ENCODE assay signal across 17 mouse cellular contexts in genomic region chr7:80451550-80452232, GRCm38 (mm10). TPM values are rescaled to one million over a fixed set of nuclear protein-coding genes. Genes with fewer than 3 reads are reported as not detected.
A peak's percentile ranks its signal among the peaks of the same experiment; 100 is the strongest.
DNase-seq lines count a peak whose midpoint lies in the region; ATAC-seq lines count a peak whose summit lies in the region.
"Had no signal": no experiment of that assay in that cellular context is flagged by ENCODE, and none has a peak within 500 bp of the region (broad histone marks: within the 10 kb centered on the region; RNA-seq: fewer than 3 reads in every experiment).

No protein-coding gene starts in this region.

- peak overlapping the region; percentile 33 to 69 for H3K27ac ChIP-seq in heart, embryonic 14.5 days (replicated peaks in 1 of 2; ENCODE audit: control insufficient read depth in 1 of 2, insufficient read depth in 1 of 2, low read depth in 2 of 2, low read length in 2 of 2)
- H3K27ac ChIP-seq in embryonic facial prominence, embryonic 10.5 days (replicated peaks), result 0 out of 2 replicates have a peak overlapping the region, but pooled peaks have one; percentile 30
- peak overlapping the region; percentile 10; the same call in 1 of the 2 replicates for H3K27ac ChIP-seq in intestine, embryonic 16.5 days (ENCODE audit: low read length)
- no peak overlapping the region for H3K27ac ChIP-seq in stomach, embryonic 14.5 days (ENCODE audit: low read length)
- H3K27ac ChIP-seq: embryonic facial prominence, embryonic 12.5 days; hindbrain, embryonic 14.5 days; layer of hippocampus, adult 2 months; limb, embryonic 15.5 days had no signal

- H3K4me2 ChIP-seq in heart, embryonic 14.5 days (ENCODE audit: low read length), result no peak overlapping the region
- no peak overlapping the region for H3K4me2 ChIP-seq in intestine, embryonic 16.5 days (ENCODE audit: low read depth, low read length)
- H3K4me2 ChIP-seq in stomach, embryonic 14.5 days (replicated peaks; ENCODE audit: low read depth, low read length), result no peak overlapping the region
- H3K4me2 ChIP-seq: embryonic facial prominence, embryonic 12.5 days; hindbrain, embryonic 14.5 days; limb, embryonic 15.5 days; midbrain, embryonic 11.5 days had no signal

- no peak for DNase-seq in heart, postnatal 36 days
- no peak for DNase-seq in embryonic facial prominence, embryonic 10.5 days (ENCODE audit: low spot score)
- DNase-seq in left cerebral cortex, adult 11 months (ENCODE audit: low spot score), result no peak
- no peak for DNase-seq in left cerebral cortex, postnatal 25 days (ENCODE audit: low spot score in 2 of 2)
- DNase-seq: cerebellum, postnatal 25 days; gastrocnemius, postnatal 36 days; lung, postnatal 36 days; right cerebral cortex, postnatal 4 days; thymus, postnatal 14 days had no signal

- no peaks in the 10 kb centered on the region for H3K27me3 ChIP-seq in heart, embryonic 14.5 days (ENCODE audit: control insufficient read depth, insufficient read depth, low read length)
- H3K27me3 ChIP-seq in embryonic facial prominence, embryonic 10.5 days (replicated peaks; ENCODE audit: low read depth, poor library complexity, severe bottlenecking), result no peaks in the 10 kb centered on the region
- H3K27me3 ChIP-seq in intestine, embryonic 16.5 days (replicated peaks; ENCODE audit: control insufficient read depth, insufficient read depth, low read length), result no peaks in the 10 kb centered on the region
- H3K27me3 ChIP-seq in stomach, embryonic 14.5 days (ENCODE audit: control insufficient read depth, insufficient read depth, low read length), result no peaks in the 10 kb centered on the region
- H3K27me3 ChIP-seq: embryonic facial prominence, embryonic 12.5 days; limb, embryonic 15.5 days had no signal

- H3K4me1 ChIP-seq in heart, embryonic 14.5 days (ENCODE audit: control insufficient read depth in 2 of 2, insufficient read depth in 2 of 2, low read length in 2 of 2), result peaks cover 27 to 36% of the 10 kb centered on the region in 2 experiments
- no peaks in the 10 kb centered on the region; the same call in 1 of the 2 replicates for H3K4me1 ChIP-seq in embryonic facial prominence, embryonic 10.5 days
- H3K4me1 ChIP-seq in intestine, embryonic 16.5 days (ENCODE audit: control insufficient read depth, insufficient read depth, low read length), result 0 out of 2 replicates have a peak, but pooled peaks cover 2% of the 10 kb centered on the region
- no peaks in the 10 kb centered on the region for H3K4me1 ChIP-seq in stomach, embryonic 14.5 days (ENCODE audit: control insufficient read depth, insufficient read depth, low read length)
- H3K4me1 ChIP-seq: embryonic facial prominence, embryonic 12.5 days had no signal

- H3K4me3 ChIP-seq in heart, embryonic 14.5 days (ENCODE audit: control insufficient read depth in 1 of 2, insufficient read depth in 1 of 2, low read depth in 1 of 2, low read length in 2 of 2), result no peak overlapping the region
- no peak overlapping the region for H3K4me3 ChIP-seq in embryonic facial prominence, embryonic 10.5 days
- H3K4me3 ChIP-seq in intestine, embryonic 16.5 days (ENCODE audit: low read length), result no peak overlapping the region
- no peak overlapping the region for H3K4me3 ChIP-seq in stomach, embryonic 14.5 days (ENCODE audit: low read depth, low read length)
- H3K4me3 ChIP-seq: embryonic facial prominence, embryonic 12.5 days; layer of hippocampus, adult 2 months; limb, embryonic 15.5 days had no signal

- H3K9ac ChIP-seq in heart, embryonic 14.5 days (ENCODE audit: low read length), result peak overlapping the region; percentile 28; the same call in 1 of the 2 replicates
- no peak overlapping the region for H3K9ac ChIP-seq in intestine, embryonic 16.5 days (ENCODE audit: low read depth, low read length)
- no peak overlapping the region for H3K9ac ChIP-seq in stomach, embryonic 14.5 days (replicated peaks; ENCODE audit: low read depth, low read length)
- H3K9ac ChIP-seq: embryonic facial prominence, embryonic 12.5 days; hindbrain, embryonic 14.5 days; limb, embryonic 15.5 days had no signal

- ATAC-seq in heart, embryonic 14.5 days (ENCODE audit: insufficient number of reproducible peaks, insufficient read depth, low FRiP score, low read depth), result peak; percentile 36
- ATAC-seq in intestine, embryonic 16.5 days, result peak; percentile 89
- ATAC-seq in stomach, embryonic 14.5 days (ENCODE audit: insufficient number of reproducible peaks, insufficient read depth, low FRiP score, low read depth), result peak; percentile 35; the same call in 1 of the 2 replicates

- H3K9me3 ChIP-seq in heart, embryonic 14.5 days (ENCODE audit: control insufficient read depth, low read length), result no peaks in the 10 kb centered on the region
- no peaks in the 10 kb centered on the region for H3K9me3 ChIP-seq in embryonic facial prominence, embryonic 10.5 days
- no peaks in the 10 kb centered on the region for H3K9me3 ChIP-seq in intestine, embryonic 16.5 days (ENCODE audit: control insufficient read depth, low read length)
- H3K9me3 ChIP-seq in stomach, embryonic 14.5 days (ENCODE audit: control insufficient read depth, low read depth, low read length), result no peaks in the 10 kb centered on the region
- H3K9me3 ChIP-seq: embryonic facial prominence, embryonic 12.5 days; limb, embryonic 15.5 days had no signal

- intact Hi-C loops in heart, postnatal 36 days (cut with DNase I), result no loop called here
- intact Hi-C loops in left cerebral cortex, postnatal 25 days (cut with DNase I), result no loop called here

- H3K36me3 ChIP-seq in heart, embryonic 14.5 days (ENCODE audit: control insufficient read depth, insufficient read depth, low read length), result peaks cover 20% of the 10 kb centered on the region
- peaks cover 56% of the 10 kb centered on the region for H3K36me3 ChIP-seq in embryonic facial prominence, embryonic 10.5 days (replicated peaks)
- H3K36me3 ChIP-seq in intestine, embryonic 16.5 days (ENCODE audit: control insufficient read depth, insufficient read depth, low read length), result no peaks in the 10 kb centered on the region
- H3K36me3 ChIP-seq in stomach, embryonic 14.5 days (ENCODE audit: control insufficient read depth, insufficient read depth, low read length), result peaks cover 11% of the 10 kb centered on the region; the same call in 1 of the 2 replicates

- 34% methylated on average over 3 of the region's 3 CpGs for WGBS in heart, embryonic 14.5 days
- 79% methylated on average over 3 of the region's 3 CpGs for WGBS in embryonic facial prominence, embryonic 10.5 days
- WGBS in intestine, embryonic 16.5 days, result 62% methylated on average over 3 of the region's 3 CpGs
- WGBS in stomach, embryonic 14.5 days, result 74% methylated on average over 3 of the region's 3 CpGs

RNA-seq across cellular contexts. Expression of gene Furin, which starts 46.5 kb away (rescaled TPM):
- 17.9 and 25.2 TPM in 2 replicates for polyA plus RNA-seq in heart, embryonic 14.5 days (2014; fragmentation: Nextera tagmentation; extraction: Ambion mirVana)
- total RNA-seq in heart, postnatal 36 days (2021), result 100 to 1,000 TPM; 111 to 120 TPM
- polyA plus RNA-seq in embryonic facial prominence, embryonic 10.5 days (2016; fragmentation: Nextera tagmentation; extraction: Ambion mirVana), result 6.0 and 6.3 TPM in 2 replicates
- 7.8 and 9.7 TPM in 2 replicates for polyA plus RNA-seq in intestine, embryonic 16.5 days (2015; fragmentation: Nextera tagmentation; extraction: Ambion mirVana)
- polyA plus RNA-seq in stomach, embryonic 14.5 days (2014; fragmentation: Nextera tagmentation; extraction: Ambion mirVana), result 10.8 and 12.4 TPM in 2 replicates
- 10 to 100 TPM; 31.4 to 38.7 TPM for total RNA-seq in left cerebral cortex, postnatal 25 days (2021)

Comparison
In these comparisons a context has a peak if more than half of its experiments do, and no peak if none do; other contexts are left out.
1. ATAC-seq: peak in every context shown above with its lines; median percentile 89 in intestine, embryonic 16.5 days; 36 in heart, embryonic 14.5 days; 35 in stomach, embryonic 14.5 days.